ENCODE assay signal across 14 mouse cellular contexts in genomic region chr19:43886371-43887099, GRCm38 (mm10). TPM values are rescaled to one million over a fixed set of nuclear protein-coding genes. Genes with fewer than 3 reads are reported as not detected.
DNase-seq lines count a peak whose midpoint lies in the region; ATAC-seq lines count a peak whose summit lies in the region.
"Had no signal": no experiment of that assay in that cellular context is flagged by ENCODE, and none has a peak within 500 bp of the region (broad histone marks: within the 10 kb centered on the region; RNA-seq: fewer than 3 reads in every experiment).

No protein-coding gene starts in this region.

- H3K9me3 ChIP-seq in forebrain, embryonic 12.5 days, result peaks cover 2% of the 10 kb centered on the region; the same call in 1 of the 2 replicates
- H3K9me3 ChIP-seq in forebrain, embryonic 11.5 days (ENCODE audit: control insufficient read depth, low read length), result peaks cover 2% of the 10 kb centered on the region; the same call in 1 of the 2 replicates
- H3K9me3 ChIP-seq in intestine, embryonic 14.5 days (ENCODE audit: control insufficient read depth, low read length), result peaks cover 5% of the 10 kb centered on the region
- H3K9me3 ChIP-seq in stomach, embryonic 14.5 days (ENCODE audit: control insufficient read depth, low read depth, low read length), result peaks cover 3% of the 10 kb centered on the region; the same call in 1 of the 2 replicates
- H3K9me3 ChIP-seq: forebrain, embryonic 13.5 days had no signal

- no peaks in the 10 kb centered on the region for H3K36me3 ChIP-seq in forebrain, embryonic 12.5 days (replicated peaks)
- no peaks in the 10 kb centered on the region for H3K36me3 ChIP-seq in forebrain, embryonic 11.5 days (ENCODE audit: control insufficient read depth, insufficient read depth, low read length)
- H3K36me3 ChIP-seq in intestine, embryonic 14.5 days (ENCODE audit: control insufficient read depth, insufficient read depth, low read length), result no peaks in the 10 kb centered on the region
- no peaks in the 10 kb centered on the region for H3K36me3 ChIP-seq in stomach, embryonic 14.5 days (ENCODE audit: control insufficient read depth, insufficient read depth, low read length)

- H3K27ac ChIP-seq in forebrain, embryonic 12.5 days, result 0 out of 2 replicates have a peak overlapping the region, but pooled peaks have one; percentile 42
- no peak overlapping the region for H3K27ac ChIP-seq in forebrain, embryonic 11.5 days (ENCODE audit: low read depth, low read length)
- H3K27ac ChIP-seq in intestine, embryonic 14.5 days (ENCODE audit: low read depth), result no peak overlapping the region
- H3K27ac ChIP-seq in stomach, embryonic 14.5 days (ENCODE audit: low read length), result no peak overlapping the region
- H3K27ac ChIP-seq: forebrain, embryonic 13.5 days; heart, embryonic 13.5 days; hindbrain, embryonic 14.5 days had no signal

- H3K4me1 ChIP-seq in forebrain, embryonic 12.5 days, result peaks cover 10% of the 10 kb centered on the region
- peaks cover 3% of the 10 kb centered on the region; the same call in 1 of the 2 replicates for H3K4me1 ChIP-seq in forebrain, embryonic 11.5 days (replicated peaks; ENCODE audit: control insufficient read depth, insufficient read depth, low read length)
- H3K4me1 ChIP-seq in intestine, embryonic 14.5 days (replicated peaks; ENCODE audit: control insufficient read depth, insufficient read depth, low read length), result peaks cover 40% of the 10 kb centered on the region
- peaks cover 25% of the 10 kb centered on the region for H3K4me1 ChIP-seq in stomach, embryonic 14.5 days (ENCODE audit: control insufficient read depth, insufficient read depth, low read length)

- no peak overlapping the region for H3K4me2 ChIP-seq in forebrain, embryonic 12.5 days
- no peak overlapping the region for H3K4me2 ChIP-seq in forebrain, embryonic 11.5 days (ENCODE audit: low read depth, low read length, severe bottlenecking)
- H3K4me2 ChIP-seq in intestine, embryonic 14.5 days (ENCODE audit: low read length), result peak overlapping the region; percentile 44
- H3K4me2 ChIP-seq in stomach, embryonic 14.5 days (replicated peaks; ENCODE audit: low read depth, low read length), result peak overlapping the region; percentile 46
- H3K4me2 ChIP-seq: forebrain, embryonic 13.5 days; heart, embryonic 13.5 days; hindbrain, embryonic 14.5 days had no signal

- H3K9ac ChIP-seq in forebrain, embryonic 12.5 days, result no peak overlapping the region
- no peak overlapping the region for H3K9ac ChIP-seq in forebrain, embryonic 11.5 days (ENCODE audit: low read length)
- no peak overlapping the region for H3K9ac ChIP-seq in intestine, embryonic 14.5 days (ENCODE audit: low read length)
- H3K9ac ChIP-seq in stomach, embryonic 14.5 days (replicated peaks; ENCODE audit: low read depth, low read length), result no peak overlapping the region
- H3K9ac ChIP-seq: forebrain, embryonic 13.5 days; heart, embryonic 13.5 days; hindbrain, embryonic 14.5 days had no signal

- H3K4me3 ChIP-seq in forebrain, embryonic 12.5 days (replicated peaks), result no peak overlapping the region
- H3K4me3 ChIP-seq in forebrain, embryonic 11.5 days (ENCODE audit: low read depth, low read length), result no peak overlapping the region
- H3K4me3 ChIP-seq in intestine, embryonic 14.5 days (ENCODE audit: low read depth, low read length), result peak overlapping the region; percentile 43
- H3K4me3 ChIP-seq in stomach, embryonic 14.5 days (ENCODE audit: low read depth, low read length), result peak overlapping the region; percentile 10; the same call in 1 of the 2 replicates
- H3K4me3 ChIP-seq: forebrain, embryonic 13.5 days; heart, embryonic 13.5 days had no signal

- no peak for DNase-seq in forebrain, embryonic 11.5 days (ENCODE audit: low spot score)
- peak; percentile 31 for DNase-seq in lung, postnatal 25 days (ENCODE audit: low spot score)
- DNase-seq in lung, postnatal 10 days, result no peak
- DNase-seq in intestine, embryonic 14.5 days (ENCODE audit: low spot score), result no peak
- DNase-seq in thymus, postnatal 0 days (ENCODE audit: low spot score), result no peak
- DNase-seq: adrenal gland, postnatal 25 days; cerebellum, adult 11-12 months; thymus, postnatal 4 days had no signal

- ATAC-seq in forebrain, embryonic 12.5 days (ENCODE audit: low FRiP score), result no peak
- no peak for ATAC-seq in forebrain, embryonic 11.5 days (replicated peaks; ENCODE audit: low FRiP score)
- ATAC-seq in intestine, embryonic 14.5 days (replicated peaks; ENCODE audit: low FRiP score, low TSS enrichment, low read depth), result no peak
- no peak for ATAC-seq in stomach, embryonic 14.5 days (ENCODE audit: insufficient number of reproducible peaks, insufficient read depth, low FRiP score, low read depth)
- no peak for ATAC-seq in megakaryocyte-erythroid progenitor cell, adult 5-6 weeks (replicated peaks; ENCODE audit: low FRiP score, low TSS enrichment, poor library complexity, severe bottlenecking)
- ATAC-seq: forebrain, embryonic 13.5 days had no signal

- 84% methylated on average over 12 of the region's 12 CpGs for WGBS in forebrain, embryonic 12.5 days
- WGBS in forebrain, embryonic 11.5 days, result 85% methylated on average over 12 of the region's 12 CpGs
- WGBS in intestine, embryonic 14.5 days, result 48% methylated on average over 12 of the region's 12 CpGs
- 61% methylated on average over 12 of the region's 12 CpGs for WGBS in stomach, embryonic 14.5 days

- H3K27me3 ChIP-seq in forebrain, embryonic 12.5 days, result no peaks in the 10 kb centered on the region
- H3K27me3 ChIP-seq in forebrain, embryonic 11.5 days (ENCODE audit: control insufficient read depth, insufficient read depth, low read length), result no peaks in the 10 kb centered on the region
- no peaks in the 10 kb centered on the region for H3K27me3 ChIP-seq in intestine, embryonic 14.5 days (replicated peaks; ENCODE audit: control insufficient read depth, insufficient read depth, low read length)
- H3K27me3 ChIP-seq in stomach, embryonic 14.5 days (ENCODE audit: control insufficient read depth, insufficient read depth, low read length), result no peaks in the 10 kb centered on the region
- H3K27me3 ChIP-seq: forebrain, embryonic 13.5 days; heart, embryonic 13.5 days had no signal

RNA-seq across cellular contexts. Expression of gene Dnmbp, which starts 53.5 kb away (rescaled TPM):
- 16.9 and 19.1 TPM in 2 replicates for polyA plus RNA-seq in forebrain, embryonic 12.5 days (2016; fragmentation: Nextera tagmentation; extraction: Ambion mirVana)
- polyA plus RNA-seq in forebrain, embryonic 11.5 days (2014; fragmentation: Nextera tagmentation; extraction: Ambion mirVana), result 17.8 TPM in 2 replicates
- polyA plus RNA-seq in intestine, embryonic 14.5 days (2014; fragmentation: Nextera tagmentation; extraction: Ambion mirVana), result 37.5 and 37.7 TPM in 2 replicates
- polyA plus RNA-seq in stomach, embryonic 14.5 days (2014; fragmentation: Nextera tagmentation; extraction: Ambion mirVana), result 28.0 and 30.5 TPM in 2 replicates
- polyA plus RNA-seq in thymus, postnatal 0 days (2015; fragmentation: Nextera tagmentation; extraction: Ambion mirVana), result 6.2 and 7.0 TPM in 2 replicates
- total RNA-seq in megakaryocyte-erythroid progenitor cell, adult 5-6 weeks (2014; fragmentation: Nextera tagmentation), result 2.1 and 5.0 TPM in 2 replicates
- 1.8 and 1.9 TPM in 2 replicates for total RNA-seq in megakaryocyte-erythroid progenitor cell, adult 5-6 weeks (2017)

Comparison
In these comparisons a context has a peak if more than half of its experiments do, and no peak if none do; other contexts are left out.
1. H3K4me2 ChIP-seq: peak in intestine, embryonic 14.5 days (single experiment) and stomach, embryonic 14.5 days (single experiment); none in forebrain, embryonic 12.5 days (single experiment) and forebrain, embryonic 11.5 days (single experiment).
2. H3K4me3 ChIP-seq: peak in intestine, embryonic 14.5 days (single experiment) and stomach, embryonic 14.5 days (single experiment); none in forebrain, embryonic 12.5 days (single experiment) and forebrain, embryonic 11.5 days (single experiment).